Mouse (Mus musculus): ENCODE data around the gene Pik3r1. TPM values are rescaled to one million over a fixed set of nuclear protein-coding genes. Genes with fewer than 3 reads are reported as not detected.

The Pik3r1 gene
- total RNA-seq, 2 experiments from 2014 or later = 21.6 to 32.9 TPM

DNA sequence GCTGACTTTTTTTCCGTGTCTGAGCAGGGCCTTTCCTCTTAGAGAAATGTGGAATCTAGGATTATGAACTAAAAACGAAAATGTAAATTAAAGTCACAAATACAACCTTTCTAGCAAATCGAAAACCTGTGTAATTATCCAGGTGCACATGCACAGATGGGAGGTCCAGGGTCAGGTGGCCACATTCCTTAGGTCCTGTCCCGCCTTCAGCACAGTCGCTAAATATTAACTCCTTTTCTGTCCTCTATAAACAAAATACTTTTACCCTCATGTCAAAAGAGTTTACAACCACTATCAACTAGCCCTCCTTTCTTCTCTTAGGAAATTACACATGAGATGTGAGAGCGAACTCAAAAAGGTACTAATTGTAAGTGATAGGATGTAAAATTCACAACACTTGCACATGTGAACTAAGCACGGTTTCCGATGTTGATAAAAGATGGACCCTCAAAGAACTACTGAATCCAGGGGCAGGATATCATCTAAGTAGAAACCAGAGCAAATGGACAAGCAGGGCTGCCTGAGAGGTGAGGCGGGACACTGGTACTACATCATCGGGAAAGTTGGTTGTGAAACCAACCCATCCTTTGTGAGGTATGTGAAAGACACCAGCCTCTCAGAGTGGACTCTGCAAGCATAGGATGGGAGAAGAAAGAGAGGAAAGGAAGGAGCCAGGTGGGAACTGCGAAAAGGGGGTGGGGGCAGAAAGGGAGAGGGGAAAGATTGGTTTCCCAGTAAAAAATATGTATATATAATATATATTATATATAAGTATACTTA, 26.3 kb downstream of the Pik3r1 start:
- DNase-seq = no peak
- intact Hi-C loops (cut with DNase I) = no loop called here

DNA sequence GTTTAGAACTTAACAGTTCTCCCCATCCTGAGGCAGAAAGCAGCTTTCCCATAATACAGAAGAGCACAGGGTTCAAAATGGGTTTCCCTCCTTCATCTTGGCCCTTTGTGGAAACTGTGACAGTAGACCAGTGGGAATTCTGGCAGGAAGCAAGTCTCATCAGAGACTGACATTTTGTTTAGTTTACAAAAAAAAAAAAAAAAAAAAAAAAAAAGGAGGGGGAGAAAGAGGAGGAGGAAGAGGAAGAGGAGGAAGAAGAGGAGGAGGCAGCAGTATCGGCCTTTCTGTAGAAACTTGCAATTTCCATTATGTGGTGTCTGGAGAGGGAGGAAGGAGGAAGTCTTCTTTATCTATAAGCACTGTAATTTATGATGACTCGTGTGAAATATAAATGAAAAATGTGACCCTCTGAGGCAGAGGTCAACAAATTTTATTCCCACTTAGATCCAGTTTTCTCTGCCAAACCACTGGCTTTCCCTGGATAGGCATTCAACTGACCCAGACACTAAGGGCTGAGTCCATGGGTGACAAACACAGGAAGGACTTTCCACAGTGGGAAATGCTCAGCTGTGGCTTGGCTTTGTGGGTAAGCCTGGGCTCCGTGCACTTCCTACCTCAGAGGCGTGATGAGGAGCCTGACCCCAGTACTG, 28.2 kb downstream of the Pik3r1 start:
- intact Hi-C loops (cut with DNase I) = no loop called here
- DNase-seq = no peak

DNA sequence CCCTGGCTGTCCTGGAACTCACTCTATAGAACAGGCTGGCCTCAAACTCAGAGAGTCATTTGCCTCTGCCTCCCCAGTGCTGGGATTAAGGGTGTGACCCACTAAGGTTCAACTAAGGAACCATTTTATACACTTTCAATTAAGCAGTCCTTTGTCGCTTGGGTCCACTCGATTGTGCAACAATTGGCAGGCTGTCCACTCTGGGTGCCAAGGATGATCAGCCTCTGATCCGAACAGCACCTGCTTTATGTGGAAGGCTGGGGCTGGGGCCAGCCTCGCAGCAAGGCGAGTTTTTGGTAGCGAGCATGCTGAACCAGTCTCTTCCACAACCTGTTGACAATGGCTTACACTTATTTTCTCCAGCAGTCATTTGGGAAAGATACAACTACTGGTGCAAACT, 29.2 kb downstream of the Pik3r1 start:
- DNase-seq = peak; percentile 75 to 76
- intact Hi-C loops (cut with DNase I) = no loop called here

DNA sequence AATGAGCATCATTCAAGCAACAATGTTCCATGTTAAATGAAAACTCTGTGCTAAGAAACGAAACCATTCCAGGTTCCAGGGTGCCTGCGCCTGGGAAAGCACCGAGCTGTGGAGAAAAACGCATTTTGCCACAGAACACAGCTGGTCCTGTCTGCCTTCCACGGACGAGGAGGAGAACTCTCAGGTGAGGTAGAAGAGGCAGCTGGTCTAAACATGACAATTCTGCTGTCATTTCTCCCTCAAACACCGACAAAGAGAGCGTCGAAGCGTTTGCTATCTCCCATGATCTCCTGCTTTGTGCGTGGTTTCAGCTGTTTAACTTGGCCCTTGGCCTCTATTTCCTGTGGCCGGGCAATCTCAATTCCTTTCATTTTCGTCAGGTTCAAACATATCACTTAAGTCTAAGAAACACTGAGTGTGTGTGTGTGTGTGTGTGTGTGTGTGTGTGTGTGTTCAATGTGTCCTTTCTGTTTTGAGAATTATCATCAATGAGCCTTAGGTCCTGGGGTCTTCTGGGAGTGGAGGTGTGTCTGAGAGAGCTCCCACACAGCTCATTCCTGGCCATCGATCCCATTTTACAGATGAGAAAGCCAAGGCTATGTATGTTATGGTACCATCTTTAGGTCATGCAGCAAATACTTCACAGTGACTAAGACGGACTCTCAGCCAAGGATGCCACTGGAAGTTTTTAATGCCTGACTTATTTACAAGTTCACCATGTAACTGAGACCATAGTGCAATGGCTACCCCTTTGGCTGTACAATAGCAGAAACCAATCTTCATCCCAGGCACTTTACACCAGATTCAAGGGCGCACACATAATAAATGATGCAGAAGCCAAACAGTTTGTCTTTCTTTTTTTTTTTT, 31.3 kb downstream of the Pik3r1 start:
- no peak for DNase-seq
- intact Hi-C loops (cut with DNase I) = no loop called here

DNA sequence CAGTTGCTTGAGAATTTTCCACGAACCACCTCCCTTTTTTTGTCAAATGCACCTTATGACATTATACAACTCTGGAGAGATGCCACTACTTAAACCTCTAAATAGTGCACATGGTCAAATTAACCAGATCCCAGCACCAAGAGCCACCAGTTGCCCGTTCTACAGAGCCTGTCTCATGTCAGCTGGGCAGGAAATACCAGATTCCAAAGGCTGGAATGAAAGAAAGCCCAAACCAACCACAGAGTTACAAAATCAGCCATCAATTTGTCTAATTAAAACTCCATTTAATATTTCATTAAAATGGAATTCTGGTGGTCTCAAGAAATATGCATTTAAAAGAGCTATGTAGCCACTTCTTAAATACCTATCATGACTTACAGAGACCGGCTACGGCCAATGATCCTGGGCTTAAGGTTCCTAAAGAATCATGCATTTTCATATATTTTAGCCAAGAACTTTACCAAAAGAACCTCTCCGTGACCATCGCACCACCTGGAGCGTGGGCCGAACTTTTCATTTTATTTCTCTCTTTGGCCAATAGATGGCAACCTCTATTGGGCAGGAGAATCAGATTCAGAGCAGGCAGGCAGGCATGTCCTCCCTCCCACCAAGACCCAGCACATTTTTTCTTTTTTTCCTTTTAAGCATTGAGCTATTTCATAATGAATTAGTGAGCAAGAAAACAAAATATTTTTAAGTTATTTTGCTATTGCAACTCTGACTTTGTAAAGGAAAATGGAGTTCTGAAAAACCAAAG, 32.5 kb downstream of the Pik3r1 start:
- no peak for DNase-seq
- intact Hi-C loops (cut with DNase I) = no loop called here

DNA sequence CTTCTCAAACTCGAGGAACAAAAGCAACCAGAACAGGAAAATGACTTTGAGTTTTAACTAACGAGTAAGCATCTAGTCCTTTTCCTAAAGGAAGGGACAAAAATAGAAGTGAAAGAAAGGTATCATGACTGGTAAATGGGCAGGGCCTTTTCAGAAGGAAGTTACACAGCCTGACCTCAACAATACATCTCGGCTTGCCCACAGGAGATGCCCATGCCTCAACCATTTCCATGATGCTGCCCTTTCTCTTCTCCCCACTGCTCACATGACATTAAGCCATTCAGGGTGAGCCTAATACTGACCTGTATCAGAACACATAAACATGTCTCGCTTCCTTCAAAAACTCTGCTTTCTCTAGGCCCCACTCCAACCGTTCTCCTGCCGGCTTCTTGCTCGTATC, 33.8 kb downstream of the Pik3r1 start:
- intact Hi-C loops (cut with DNase I) = no loop called here
- no peak for DNase-seq

DNA sequence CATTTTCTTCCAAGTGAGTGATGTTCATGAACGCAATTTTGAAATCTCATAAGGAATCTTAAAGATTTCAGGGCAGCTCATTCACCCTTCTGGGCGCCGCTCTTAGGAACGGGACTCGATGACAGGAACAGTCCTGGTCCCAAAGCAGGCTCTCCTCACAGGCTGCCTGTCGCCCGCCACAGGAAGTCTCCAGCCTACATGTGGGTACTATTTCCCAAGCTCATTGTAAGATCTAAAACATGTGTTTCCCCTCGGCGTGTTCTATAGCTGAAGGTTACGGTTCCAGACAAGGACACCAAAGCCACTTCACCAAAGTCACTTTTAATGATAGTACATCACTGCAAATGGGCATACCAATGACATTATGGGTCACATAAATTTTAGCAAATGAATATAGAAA, 35.3 kb downstream of the Pik3r1 start:
- intact Hi-C loops (cut with DNase I) = no loop called here

DNA sequence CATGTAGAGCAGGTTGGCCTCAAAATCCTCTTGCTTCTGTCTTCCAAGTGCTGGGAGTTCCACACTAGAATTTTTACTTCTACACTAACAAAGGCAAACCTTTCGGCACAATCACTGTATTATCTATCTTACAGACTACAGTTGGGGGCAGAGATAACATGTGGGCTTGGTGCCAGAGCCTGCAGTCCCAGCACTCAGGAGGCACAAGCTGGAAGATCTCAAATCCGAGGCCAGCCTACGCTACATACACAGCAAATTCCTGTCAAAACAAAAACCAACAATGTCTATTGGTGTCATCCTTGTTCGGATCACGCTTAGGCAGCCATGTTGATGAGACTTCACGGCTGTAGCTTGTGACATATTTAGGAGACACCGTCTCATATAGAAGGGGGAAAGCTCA, 36.2 kb downstream of the Pik3r1 start:
- no peak for DNase-seq
- intact Hi-C loops (cut with DNase I) = no loop called here

More for the DNA sequence above, 35.3 kb downstream of the Pik3r1 start:
- no peak for DNase-seq

DNA sequence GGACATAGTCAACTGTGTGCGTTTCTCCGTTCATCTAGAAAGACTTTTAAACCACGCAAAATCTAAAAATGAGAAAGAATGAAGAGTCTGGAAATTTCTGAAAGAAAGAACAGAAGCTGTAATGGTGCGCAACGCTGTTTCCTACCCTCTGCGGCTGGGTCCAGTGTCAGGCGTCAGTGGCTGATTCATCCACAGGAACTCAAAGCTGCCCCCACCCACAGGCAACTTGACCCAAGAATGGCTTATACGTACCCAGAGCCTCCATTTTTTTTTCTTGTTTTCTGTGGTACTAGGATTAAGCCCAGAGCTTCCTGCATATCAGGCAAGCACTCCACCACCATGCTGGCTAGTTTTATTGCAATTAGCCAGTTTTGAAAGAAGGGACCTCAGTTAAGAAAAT, 37.7 kb downstream of the Pik3r1 start:
- DNase-seq = no peak
- intact Hi-C loops (cut with DNase I) = no loop called here

DNA sequence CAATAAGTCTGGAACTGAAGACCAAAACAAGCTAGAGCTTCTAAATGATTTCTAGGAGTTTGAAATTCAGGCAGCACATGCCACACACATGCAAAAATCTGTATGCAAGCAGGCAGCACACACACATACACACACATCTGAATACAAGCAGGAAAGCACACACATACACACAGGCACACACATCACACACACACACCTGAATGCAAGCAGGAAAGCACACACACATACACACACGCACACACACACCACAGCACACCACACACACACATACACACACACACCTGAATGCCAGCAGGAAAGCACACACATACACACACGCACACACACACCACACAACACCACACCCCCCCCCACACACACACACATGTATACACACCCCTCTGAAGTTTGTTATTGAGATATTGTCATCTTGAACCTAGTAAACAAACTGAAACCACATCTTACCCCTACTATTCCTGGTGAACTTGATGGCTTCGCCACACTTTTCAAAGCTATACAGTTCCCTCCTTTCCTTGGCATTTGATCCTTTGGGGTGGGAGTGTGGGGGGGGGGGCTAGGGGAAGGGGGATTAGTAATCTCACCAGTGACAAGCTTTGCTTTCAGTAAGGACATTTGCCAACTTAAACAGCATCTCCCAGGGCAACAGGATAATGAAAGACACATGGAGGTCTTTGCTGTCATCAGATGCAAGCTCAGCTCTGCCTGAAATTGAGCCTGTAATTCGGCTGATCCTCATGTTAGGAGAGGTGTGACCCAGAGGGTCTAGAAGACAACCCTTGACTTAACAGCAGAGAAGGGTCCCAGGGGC, 38.6 kb downstream of the Pik3r1 start:
- intact Hi-C loops (cut with DNase I) = no loop called here
- DNase-seq = no peak

DNA sequence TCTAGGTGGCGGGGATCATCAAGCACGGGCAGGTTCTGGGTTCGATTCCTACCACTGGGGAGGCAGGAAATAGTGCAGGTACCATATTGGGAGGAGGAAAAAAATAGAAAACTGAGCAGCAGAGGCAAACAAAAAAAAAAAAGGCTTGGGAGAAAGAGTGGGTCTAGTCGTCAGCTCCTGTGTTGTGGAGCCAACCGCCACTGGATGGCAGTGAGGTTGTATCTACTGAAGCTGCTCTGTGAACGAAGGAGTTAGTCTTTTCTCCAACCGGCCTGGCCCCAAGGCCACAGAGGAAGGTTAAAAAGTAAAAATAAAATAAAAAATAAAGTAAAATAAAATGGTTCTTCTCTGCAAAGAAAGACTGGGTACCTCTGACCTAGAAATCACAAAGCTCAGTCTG, 39.2 kb downstream of the Pik3r1 start:
- no peak for DNase-seq
- intact Hi-C loops (cut with DNase I) = no loop called here

DNA sequence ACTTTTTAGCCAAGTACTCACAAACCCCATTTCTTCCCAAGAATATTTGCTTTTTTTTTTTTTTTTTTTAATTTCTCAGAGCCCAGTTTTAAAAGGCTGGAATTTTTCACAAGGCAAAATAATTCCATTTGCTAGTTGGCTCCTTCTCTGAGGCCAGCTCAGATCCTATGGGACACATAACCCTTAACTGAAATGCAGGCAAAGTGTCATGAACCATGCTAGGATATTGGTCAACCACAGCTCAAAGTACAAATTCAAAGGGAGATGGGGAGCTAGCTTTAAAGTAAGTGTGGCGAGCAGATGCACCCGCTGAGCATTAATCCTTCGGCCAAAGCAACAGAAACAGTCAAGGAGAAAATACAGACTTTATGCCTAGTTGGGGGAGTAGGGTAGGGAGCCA, 39.7 kb downstream of the Pik3r1 start:
- intact Hi-C loops (cut with DNase I) = no loop called here
- DNase-seq = no peak

DNA sequence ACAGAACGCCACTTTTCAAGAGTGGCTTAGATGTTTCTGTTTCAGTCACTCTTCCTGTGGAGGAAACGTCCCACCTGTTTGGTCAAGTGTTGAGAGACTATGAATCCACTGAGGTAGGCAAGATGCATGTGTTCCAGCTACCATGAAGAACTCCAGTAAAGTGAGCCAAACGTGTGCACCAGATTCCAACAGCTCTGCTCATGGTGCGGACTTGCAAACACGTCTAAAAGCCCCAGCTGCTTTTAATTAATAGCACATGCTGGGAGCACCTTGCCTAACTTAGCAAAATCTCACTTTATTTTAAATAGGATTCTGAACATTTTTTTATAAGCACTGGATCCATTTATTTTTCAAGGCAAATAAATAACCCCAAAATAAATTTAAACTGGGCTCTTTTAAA, 40.2 kb downstream of the Pik3r1 start:
- intact Hi-C loops (cut with DNase I) = no loop called here
- no peak for DNase-seq

DNA sequence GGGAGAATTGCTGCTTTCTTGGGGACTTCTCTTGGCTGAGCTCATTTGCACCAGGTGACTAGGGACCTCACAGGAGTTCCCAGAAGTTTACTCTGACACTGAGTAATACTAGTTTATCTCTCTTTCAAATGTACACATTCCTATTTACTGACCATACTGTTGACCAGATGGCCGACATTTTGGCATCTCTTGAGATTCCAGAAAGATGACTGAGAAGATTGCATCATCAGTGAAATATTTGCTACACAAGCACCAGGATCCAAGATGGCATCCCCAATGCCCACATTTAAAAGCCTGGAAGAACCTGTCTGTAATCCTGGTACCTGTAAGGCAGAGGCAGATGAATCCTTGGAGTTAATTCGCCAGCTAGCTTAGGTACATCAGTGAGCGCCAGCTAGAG, 41.1 kb downstream of the Pik3r1 start:
- intact Hi-C loops (cut with DNase I) = no loop called here
- no peak for DNase-seq

DNA sequence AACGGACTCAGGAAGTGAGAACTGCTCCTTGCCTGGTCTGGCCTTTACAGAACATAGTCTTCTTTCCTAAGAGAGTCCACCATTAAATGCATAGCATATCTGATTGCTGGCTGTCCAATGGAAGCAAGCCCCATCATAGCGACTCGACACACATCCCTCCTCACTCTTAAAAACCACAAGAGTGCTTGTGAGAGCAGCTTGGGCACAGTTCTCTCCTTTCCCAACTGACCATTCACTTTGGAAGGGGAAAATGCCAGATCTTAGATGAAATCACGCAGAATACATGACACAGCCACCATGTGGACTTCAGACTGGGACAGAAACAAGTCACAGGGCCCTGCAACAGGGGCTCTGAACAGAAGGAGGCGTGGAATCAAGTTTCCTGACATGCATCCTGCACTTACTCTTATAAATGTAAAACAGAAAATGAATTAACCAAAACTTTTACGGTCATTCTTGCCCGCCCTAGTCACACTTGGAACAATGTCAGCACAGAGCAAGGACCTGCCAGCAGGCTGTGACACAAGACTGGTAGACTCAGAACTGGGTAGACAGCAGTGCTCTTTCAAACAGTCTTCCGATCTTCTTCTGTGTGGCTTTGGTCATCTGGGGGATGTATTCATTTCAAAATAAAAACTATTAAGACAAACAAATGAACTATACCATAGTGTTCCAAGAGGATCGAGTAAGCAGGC, 46.0 kb downstream of the Pik3r1 start:
- intact Hi-C loops (cut with DNase I) = loop anchor here (2.0 kb wide), 1 partner anchor 923 kb away; no protein-coding TSS in a partner anchor
- no peak for DNase-seq

DNA sequence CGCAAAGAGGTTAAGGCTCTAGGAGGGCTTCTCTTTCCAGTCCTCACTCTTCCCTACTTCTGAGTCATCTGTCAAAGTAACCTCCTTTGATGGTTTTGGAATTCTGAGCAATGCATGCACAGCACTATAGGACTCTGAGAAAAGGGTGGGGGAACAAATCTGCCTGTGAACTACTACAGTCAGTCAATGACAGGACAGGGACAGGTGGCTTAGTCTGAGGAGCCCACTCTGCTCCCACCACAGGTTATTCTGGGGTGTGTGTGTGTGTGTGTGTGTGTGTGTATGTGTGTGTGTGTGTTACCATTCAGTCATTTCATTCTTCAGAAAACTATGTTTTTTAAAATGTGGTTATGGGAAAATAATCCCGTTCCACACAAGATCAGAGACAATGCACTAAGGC, 46.9 kb downstream of the Pik3r1 start:
- no peak for DNase-seq
- intact Hi-C loops (cut with DNase I) = loop anchor here (2.0 kb wide), 1 partner anchor 924 kb away; no protein-coding TSS in a partner anchor

DNA sequence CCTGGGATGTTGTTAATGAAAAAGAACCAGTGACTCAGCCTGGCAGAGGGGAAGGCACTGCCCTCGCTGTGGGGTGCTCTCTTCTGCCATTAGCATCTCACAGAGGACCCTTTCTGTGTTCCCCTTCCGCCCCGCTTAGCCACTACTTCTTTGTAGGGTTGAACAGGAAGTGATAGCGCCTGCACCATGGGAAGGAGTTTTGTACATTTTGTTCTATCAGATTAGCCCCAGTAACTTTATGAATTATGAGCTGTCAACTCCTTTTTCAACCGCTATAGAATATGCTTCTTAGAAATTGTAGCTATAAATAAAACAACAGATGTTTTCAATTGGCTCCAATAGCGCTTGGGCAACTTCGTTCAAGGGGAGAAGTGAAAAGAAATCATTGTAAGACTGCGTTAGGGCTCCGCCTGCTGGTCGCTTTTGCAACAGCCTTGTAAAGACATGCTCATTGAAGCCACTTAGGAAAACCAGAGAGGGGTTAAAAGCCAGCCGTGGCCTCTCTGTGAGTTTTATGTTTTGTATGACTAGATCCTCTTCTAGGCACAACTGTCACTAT, 48.6 kb downstream of the Pik3r1 start:
- intact Hi-C loops (cut with DNase I) = no loop called here
- peak; percentile 70 to 72 for DNase-seq

DNA sequence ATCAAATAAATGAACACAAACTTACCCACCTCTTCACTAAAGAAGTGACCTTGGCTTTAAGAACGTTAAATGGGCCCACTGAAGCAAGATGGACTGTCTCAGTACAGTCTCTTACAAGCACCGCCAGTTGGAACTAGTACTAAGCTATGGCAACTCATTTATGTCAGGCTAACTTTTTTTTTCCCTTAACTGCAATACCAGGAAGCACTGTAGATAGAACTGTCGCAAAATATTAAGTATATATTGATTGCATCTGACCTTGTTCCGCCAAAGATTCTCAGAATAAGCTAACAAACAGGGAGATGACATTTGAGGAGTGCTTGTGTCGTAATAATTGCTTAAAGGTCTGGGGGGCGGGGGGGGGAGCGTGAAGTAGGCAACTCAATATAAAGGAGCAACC, 49.3 kb downstream of the Pik3r1 start:
- no peak for DNase-seq
- intact Hi-C loops (cut with DNase I) = no loop called here

DNA sequence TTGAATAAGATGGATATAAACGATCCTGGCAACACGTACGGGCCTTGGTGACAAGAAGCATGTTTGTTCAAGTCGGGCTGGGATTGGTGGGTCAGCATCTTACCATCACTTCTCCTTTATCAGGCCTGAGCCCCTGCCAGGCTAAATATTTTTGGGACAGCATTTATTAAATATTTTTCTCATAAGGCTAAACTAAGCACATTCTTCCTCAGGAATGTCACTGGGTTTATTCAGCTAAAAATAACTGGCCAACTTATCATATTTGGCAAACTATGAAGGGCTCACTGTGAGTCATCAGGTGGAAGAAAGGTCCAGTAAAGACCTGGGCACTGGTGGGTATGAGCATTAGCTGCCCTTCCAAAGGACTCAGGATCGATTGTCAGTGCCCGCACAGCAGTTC, 50.2 kb downstream of the Pik3r1 start:
- DNase-seq = no peak
- intact Hi-C loops (cut with DNase I) = no loop called here
